Mouse (Mus musculus) effector memory CD4-positive, alpha-beta T cell, adult 5 months (primary cell): ENCODE data around the gene 9230104L09Rik. TPM values are rescaled to one million over a fixed set of nuclear protein-coding genes. Genes with fewer than 3 reads are reported as not detected.

Experiments
- polyA plus RNA-seq: library from polyadenylated mRNA; unstranded; fragments of 100-300 nt; shearing (Covaris generic); gene quantifications from one replicate; pipeline ENCODE4 v1.2.1, GENCODE M21; 2017

The 9230104L09Rik gene
- polyA plus RNA-seq: not detected

DNA sequence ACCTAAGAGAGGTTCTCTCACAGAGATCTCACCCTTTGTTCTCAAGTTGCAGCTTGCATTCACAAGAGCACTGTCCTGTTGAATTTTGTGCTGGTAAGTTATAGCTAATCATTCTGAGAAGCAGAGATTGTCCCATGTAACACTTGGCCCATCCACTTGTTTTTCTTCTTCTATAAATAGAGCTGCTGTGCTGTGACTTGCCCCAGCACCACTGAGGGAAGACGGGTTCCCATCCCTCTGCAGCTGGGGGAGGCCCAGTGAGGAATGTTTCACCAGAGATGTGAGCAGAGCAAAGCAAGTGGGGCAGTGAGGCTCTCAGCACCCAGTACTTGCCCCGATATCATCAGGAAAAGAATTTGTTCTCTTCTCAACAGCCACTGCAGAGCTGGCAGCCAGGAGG is at the start of gene 9230104L09Rik:
TSS of gene 9230104L09Rik (minus strand) at position 73 of the 400 bp plus-strand sequence.

DNA sequence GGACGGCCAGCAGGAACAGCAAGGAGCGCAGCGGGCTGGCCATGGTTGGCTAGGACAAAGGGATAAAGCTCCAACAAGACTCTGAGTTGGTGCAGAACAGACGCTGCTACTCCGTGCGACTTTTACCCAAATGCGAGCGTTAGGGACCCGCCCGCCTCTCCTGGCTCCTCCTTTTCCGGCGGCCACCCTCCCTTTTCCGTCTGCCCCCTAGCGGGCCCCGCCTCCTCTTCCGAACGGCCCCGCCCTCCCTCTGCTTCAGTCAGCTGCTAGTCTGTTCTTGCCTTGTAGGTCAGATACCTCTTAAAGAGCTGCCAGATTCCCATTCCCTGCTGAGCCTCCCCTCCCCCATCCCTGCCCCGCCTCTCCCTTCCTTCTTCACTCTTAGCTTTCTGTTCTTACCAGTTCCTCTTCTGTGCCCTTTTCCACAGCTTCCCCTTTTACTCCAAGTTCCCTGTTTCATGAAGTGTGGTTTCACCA is 10.5 kb upstream of the 9230104L09Rik start, which contains the start of gene Cst3:
TSS of gene Cst3 (minus strand) at position 358 of the 477 bp plus-strand sequence.

DNA sequence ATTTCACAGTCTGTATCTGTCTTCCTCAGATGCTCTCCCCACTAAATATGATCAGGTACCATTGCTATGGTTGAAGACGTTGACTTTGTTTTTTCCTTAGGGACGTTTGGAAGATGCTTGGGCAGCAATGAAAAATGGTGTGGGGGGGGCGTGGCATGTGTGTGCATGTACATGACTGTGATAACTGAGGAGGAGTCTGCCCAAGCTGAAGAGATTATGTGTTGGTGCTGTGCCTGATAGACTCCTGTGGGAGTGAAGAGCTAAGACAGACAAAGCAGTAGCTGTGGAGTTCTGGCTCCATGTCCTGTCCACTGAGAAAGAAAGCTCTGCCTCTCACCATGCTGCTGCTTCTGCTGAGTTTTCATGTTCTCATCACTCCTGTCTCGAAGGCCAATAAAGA is 29.9 kb downstream of the 9230104L09Rik start, which contains the start of gene Cst9:
TSS of gene Cst9 (plus strand) at position 236 of the 400 bp plus-strand sequence.

DNA sequence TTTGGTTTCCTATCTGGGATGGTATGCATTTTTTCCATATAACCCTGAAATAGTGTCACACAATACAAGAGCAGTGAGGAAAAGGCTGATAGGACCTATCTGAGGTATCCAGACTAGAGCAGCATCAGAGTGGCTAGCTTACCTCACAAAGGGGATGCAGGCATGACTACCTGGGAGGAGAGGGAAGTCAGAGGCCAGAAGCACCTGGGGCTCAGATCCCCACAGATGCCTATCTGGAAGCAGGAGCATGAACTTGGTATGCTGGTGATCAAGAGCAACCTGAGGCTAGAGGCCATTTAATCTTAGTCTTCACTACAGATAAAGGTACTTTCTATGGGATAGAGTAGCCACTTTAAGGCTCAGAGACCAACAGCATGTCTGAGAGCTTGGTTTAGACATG is 44.9 kb downstream of the 9230104L09Rik start, which contains the start of gene Cst13:
TSS of gene Cst13 (plus strand) at position 173 of the 400 bp plus-strand sequence.

DNA sequence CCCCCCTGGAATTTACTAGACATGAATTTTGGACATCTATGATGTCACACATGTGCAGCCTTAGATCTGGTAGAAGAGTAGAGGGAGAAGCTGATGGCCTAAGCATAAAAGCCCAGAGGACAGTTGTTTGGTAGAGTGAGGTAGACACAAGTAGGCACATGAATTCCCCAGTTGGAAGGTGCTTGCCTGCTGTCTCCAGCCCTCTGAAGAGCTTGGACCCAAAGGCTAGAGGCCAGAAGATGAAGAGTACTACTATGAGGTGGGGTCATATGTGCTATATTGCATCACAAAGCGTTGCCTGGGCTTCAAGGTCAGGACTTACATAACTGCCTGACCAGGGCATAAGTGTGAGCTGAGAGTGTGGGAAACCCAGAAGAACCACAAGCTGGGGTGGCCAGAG is 66.4 kb downstream of the 9230104L09Rik start, which contains the start of gene Cst8:
TSS of gene Cst8 (plus strand) at position 301 of the 400 bp plus-strand sequence.

Other genes with a start within 250 kb of the 9230104L09Rik start
- gene Nxt1, start 192.4 kb downstream of the 9230104L09Rik start, polyA plus RNA-seq: 33.2 TPM
- 6.0 TPM for gene Gzf1, start 184.0 kb downstream of the 9230104L09Rik start, polyA plus RNA-seq
- gene Napb, start 132.6 kb downstream of the 9230104L09Rik start, polyA plus RNA-seq: 0.51 TPM
- gene Cstl1, start 114.7 kb downstream of the 9230104L09Rik start, polyA plus RNA-seq: not detected
- gene Cst11, start 93.5 kb downstream of the 9230104L09Rik start, polyA plus RNA-seq: not detected
- gene 8030411F24Rik, start 83.0 kb downstream of the 9230104L09Rik start, polyA plus RNA-seq: not detected
- gene Cst12, start 75.7 kb downstream of the 9230104L09Rik start, polyA plus RNA-seq: not detected
- gene Cst8, start 66.3 kb downstream of the 9230104L09Rik start, polyA plus RNA-seq: not detected
- gene Cst13, start 45.0 kb downstream of the 9230104L09Rik start, polyA plus RNA-seq: not detected
- not detected for gene Cst9, start 29.9 kb downstream of the 9230104L09Rik start, polyA plus RNA-seq
- 92.0 TPM for gene Cst3, start 10.7 kb upstream of the 9230104L09Rik start, polyA plus RNA-seq
- not detected for gene Gm1330, start 138.2 kb upstream of the 9230104L09Rik start, polyA plus RNA-seq
- gene Gm10750, start 152.2 kb upstream of the 9230104L09Rik start, polyA plus RNA-seq: not detected